Mouse (Mus musculus) lung, postnatal 0 days (tissue): ENCODE data around the gene Sparc. TPM values are rescaled to one million over a fixed set of nuclear protein-coding genes. Genes with fewer than 3 reads are reported as not detected.
A peak's percentile ranks its signal among the peaks of the same experiment; 100 is the strongest.

ENCODE experiments used
- ATAC-seq: fragments of 200-750 bp; cut with Nextera tagmentation; 2 replicates; pipeline ENCODE4 v1.8.0; 2017; ENCODE audit warnings: moderate library complexity
- DNase-seq: peaks from one replicate; pipeline ENCODE4 v3.0.0-alpha.2; 2016; ENCODE audit warnings: low spot score
- H3K27ac ChIP-seq: fragments of 300-500 bp; sonication (generic); 2 replicates; pipeline ENCODE4 v1.5.1; 2014; ENCODE audit warnings: antibody characterized with exemption, mild to moderate bottlenecking, low read length, mixed read lengths
- H3K27me3 ChIP-seq: fragments of 300-500 bp; sonication (generic); replicated peaks from 2 replicates; pipeline ENCODE4 v1.6.1; 2014; ENCODE audit warnings: low read length, mixed read lengths; ENCODE audit not compliant: insufficient read depth
- H3K36me3 ChIP-seq: fragments of 300-500 bp; sonication (generic); 2 replicates; pipeline ENCODE4 v1.6.1; 2014; ENCODE audit warnings: low read length, mixed read lengths; ENCODE audit not compliant: insufficient read depth
- H3K4me1 ChIP-seq: fragments of 300-500 bp; sonication (generic); 2 replicates; pipeline ENCODE4 v1.6.1; 2014; ENCODE audit warnings: antibody characterized with exemption, low read depth, low read length, mixed read lengths; ENCODE audit not compliant: insufficient read depth
- H3K4me2 ChIP-seq: fragments of 300-500 bp; sonication (generic); replicated peaks from 2 replicates; pipeline ENCODE4 v1.6.1; 2014; ENCODE audit warnings: low read depth, mild to moderate bottlenecking, low read length, moderate library complexity, mixed read lengths
- H3K4me3 ChIP-seq: fragments of 300-500 bp; sonication (generic); 2 replicates; pipeline ENCODE4 v1.5.1; 2014; ENCODE audit warnings: low read depth, low read length
- H3K9ac ChIP-seq: fragments of 300-500 bp; sonication (generic); replicated peaks from 2 replicates; pipeline ENCODE4 v1.6.1; 2014; ENCODE audit warnings: low read depth, mild to moderate bottlenecking
- H3K9me3 ChIP-seq: fragments of 300-500 bp; sonication (generic); 2 replicates; pipeline ENCODE4 v1.6.1; 2016; ENCODE audit warnings: low read length, mixed read lengths
- CTCF ChIP-seq: IDR thresholded peaks from 2 replicates; pipeline ENCODE4 v1.5.1; 2016; ENCODE audit warnings: antibody characterized with exemption, mild to moderate bottlenecking
- EP300 ChIP-seq: IDR thresholded peaks from 2 replicates; pipeline ENCODE4 v1.6.1; 2016; ENCODE audit warnings: antibody characterized with exemption, mild to moderate bottlenecking, control low read depth
- WGBS: fragments of 180-500 bp; shearing (Covaris S2); extraction: QIAGEN DNeasy Blood & Tissue Kit; methylation state at CpG from one replicate; pipeline ENCODE4 v1.1.7; 2014; 5-methylcytosine and 5-hydroxymethylcytosine counted together
- polyA plus RNA-seq: library from polyadenylated mRNA; unstranded; fragments of >200 nt; fragmentation: Nextera tagmentation; extraction: Ambion mirVana; gene quantifications from 2 replicates; pipeline ENCODE4 v1.2.1, GENCODE M21; 2015

Sparc gene
- 3,302 and 3,486 TPM in 2 replicates for polyA plus RNA-seq

DNA sequence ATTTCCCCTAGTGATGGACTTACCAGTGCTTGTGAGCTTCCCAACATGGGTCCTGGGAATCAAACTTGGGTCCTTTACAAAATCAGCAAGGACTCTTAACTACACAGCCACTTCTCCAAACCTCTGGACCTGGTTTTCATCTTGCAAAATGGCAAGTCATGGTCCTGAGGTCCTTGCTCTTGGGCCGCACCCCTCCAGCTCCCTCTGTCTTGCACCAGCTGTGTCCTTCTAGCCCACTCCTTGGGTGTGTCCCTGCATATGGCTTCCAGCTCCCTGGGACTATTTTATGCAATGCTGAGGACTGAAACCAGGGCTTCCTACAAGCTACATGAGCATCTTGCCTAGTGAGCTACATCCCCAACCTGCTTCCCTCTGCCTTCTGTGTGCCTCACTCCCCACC lies at the start of gene Sparc:
Sparc (minus strand) TSS at position 206 of the 400 bp plus-strand sequence.
- 95% methylated on average over 1 of the region's 1 CpGs for WGBS
- Histone ChIP-seq H3K4me3 (no peak within 1 kb of the TSS), H3K4me1 (no peaks in the 10 kb centered on the region; the same call in 1 of the 2 replicates), H3K9me3 (no peaks in the 10 kb centered on the region), H3K27me3 (no peaks in the 10 kb centered on the region), H3K4me2 (no peak within 1 kb of the TSS), H3K9ac (no peak within 1 kb of the TSS), H3K27ac (no peak within 1 kb of the TSS), H3K36me3 (no peaks in the 10 kb centered on the region)
- TF ChIP-seq CTCF (no peak), EP300 (no peak)
- ATAC-seq (no peak), DNase-seq (no peak)

DNA sequence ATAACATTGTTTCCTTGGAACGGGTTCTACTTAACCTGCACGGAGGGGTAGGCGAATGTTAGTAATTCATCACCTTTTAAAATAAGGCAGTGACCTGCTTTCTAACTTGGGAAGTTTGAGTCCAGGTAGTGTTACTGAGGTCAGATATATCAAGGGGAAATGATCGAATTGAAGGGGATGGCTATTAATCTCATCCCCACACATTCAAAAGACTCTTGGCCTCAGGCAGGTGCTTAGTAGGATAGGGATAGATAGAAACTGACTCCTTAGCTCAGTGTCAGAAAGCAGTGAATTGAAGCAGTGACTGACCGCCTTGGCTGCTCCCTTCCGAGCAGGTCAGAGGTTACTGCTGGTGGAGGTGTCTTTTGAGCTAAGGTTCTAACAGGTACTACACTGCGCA lies 48.5 kb upstream of the Sparc start:
- H3K4me2 ChIP-seq, result no peak overlapping the region
- ATAC-seq, result no peak
- H3K27me3 ChIP-seq, result no peaks in the 10 kb centered on the region
- DNase-seq, result no peak
- TF ChIP-seq EP300 (no peak), CTCF (no peak)
- 0 out of 2 replicates have a peak, but pooled peaks cover 7% of the 10 kb centered on the region for H3K4me1 ChIP-seq
- 79% methylated on average over 7 of the region's 7 CpGs for WGBS
- no peak overlapping the region for H3K9ac ChIP-seq
- 0 out of 2 replicates have a peak overlapping the region, but pooled peaks have one; percentile 92 for H3K4me3 ChIP-seq
- no peaks in the 10 kb centered on the region for H3K36me3 ChIP-seq
- no peak overlapping the region for H3K27ac ChIP-seq
- H3K9me3 ChIP-seq, result no peaks in the 10 kb centered on the region

DNA sequence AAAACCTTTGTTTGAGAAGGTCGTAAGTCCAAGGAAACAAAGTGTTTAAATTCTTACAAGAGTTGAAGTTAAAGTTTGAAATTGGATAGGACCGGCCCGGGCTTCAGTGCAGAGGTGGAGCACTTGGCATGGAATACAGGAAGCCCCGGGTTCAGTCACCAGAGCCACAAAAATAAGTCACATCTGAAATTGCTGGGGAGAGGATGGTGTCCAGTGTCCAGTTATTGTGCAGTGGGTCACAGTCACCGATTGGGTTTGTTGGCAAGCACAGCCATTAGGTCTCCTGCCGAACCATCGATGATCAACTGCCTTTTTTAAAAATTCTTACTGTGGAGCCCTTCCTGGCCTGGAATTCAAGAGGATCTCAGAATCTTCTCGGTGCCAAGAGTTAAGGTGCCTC lies 47.8 kb upstream of the Sparc start:
- Histone ChIP-seq H3K9me3 (no peaks in the 10 kb centered on the region), H3K9ac (0 out of 2 replicates have a peak overlapping the region, but pooled peaks have one; percentile 5), H3K4me3 (peak overlapping the region; percentile 92), H3K27me3 (no peaks in the 10 kb centered on the region), H3K4me1 (0 out of 2 replicates have a peak, but pooled peaks cover 7% of the 10 kb centered on the region), H3K4me2 (peak overlapping the region; percentile 94), H3K27ac (peak overlapping the region; percentile 5; the same call in 1 of the 2 replicates), H3K36me3 (no peaks in the 10 kb centered on the region)
- WGBS, result 15% methylated on average over 8 of the region's 8 CpGs
- peak; percentile 23 for DNase-seq
- TF ChIP-seq EP300 (no peak), CTCF (no peak)
- ATAC-seq, result no peak

GRCm38 (mm10) chr11:55469923-55470691 lies 47.1 kb upstream of the Sparc start:
- H3K36me3 ChIP-seq, result no peaks in the 10 kb centered on the region
- no peaks in the 10 kb centered on the region for H3K9me3 ChIP-seq
- peak overlapping the region; percentile 88 for H3K9ac ChIP-seq
- WGBS, result under 1% methylated on average over 42 of the region's 46 CpGs
- no peaks in the 10 kb centered on the region for H3K27me3 ChIP-seq
- no peak for TF ChIP-seq CTCF
- no peak for TF ChIP-seq EP300
- DNase-seq (peak; percentile 24), ATAC-seq (no peak; the same call in 1 of the 2 replicates)
- H3K4me2 ChIP-seq, result peak overlapping the region; percentile 94
- H3K4me1 ChIP-seq, result 0 out of 2 replicates have a peak, but pooled peaks cover 7% of the 10 kb centered on the region
- H3K27ac ChIP-seq, result peak overlapping the region; percentile 77
- H3K4me3 ChIP-seq, result peak overlapping the region; percentile 92

DNA sequence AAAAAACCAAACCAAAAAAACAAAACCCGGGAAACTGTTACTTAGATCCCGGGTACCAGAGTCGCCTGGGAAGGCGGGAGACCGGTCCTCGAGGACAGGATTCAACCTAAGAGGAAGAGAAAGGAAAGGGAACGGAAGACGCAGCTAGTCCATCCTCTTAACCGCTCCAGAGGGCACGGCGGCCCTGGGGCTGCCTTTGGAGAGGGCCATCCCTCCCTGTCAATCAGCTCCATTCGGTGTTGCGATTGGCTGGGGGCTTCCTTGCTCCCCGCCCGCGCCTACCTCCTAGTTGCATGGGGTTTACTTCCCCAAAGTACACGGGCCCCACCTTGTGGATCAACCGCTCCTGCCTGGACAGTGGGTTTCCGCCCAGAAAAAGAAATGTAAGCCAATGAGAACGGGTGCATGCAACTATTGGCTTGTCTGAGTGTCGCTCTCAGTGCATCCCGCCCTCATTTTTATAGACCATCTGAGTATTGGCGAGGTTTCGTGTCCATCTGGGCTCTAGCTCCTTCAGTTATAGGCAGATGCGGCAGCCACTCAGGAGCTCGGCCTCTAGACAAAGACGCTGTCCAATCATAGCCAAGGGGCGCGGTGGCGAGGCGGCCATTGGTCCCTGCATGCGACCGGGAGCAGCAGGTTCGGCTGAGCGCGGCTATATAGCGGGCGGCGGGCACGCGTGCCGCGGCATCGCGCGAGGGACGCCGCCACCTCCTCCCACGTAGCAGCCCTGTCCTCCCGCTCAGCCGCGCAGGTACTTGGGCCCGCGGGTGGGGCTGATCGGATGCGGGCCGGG lies 46.3 kb upstream of the Sparc start, which contains the start of gene G3bp1:
G3bp1 (plus strand) TSS at position 638 of the 796 bp plus-strand sequence.
- Histone ChIP-seq H3K36me3 (no peaks in the 10 kb centered on the region), H3K27ac (peak within 1 kb of the TSS; percentile 94), H3K9ac (peak within 1 kb of the TSS; percentile 88), H3K27me3 (no peaks in the 10 kb centered on the region), H3K9me3 (no peaks in the 10 kb centered on the region), H3K4me1 (0 out of 2 replicates have a peak, but pooled peaks cover 7% of the 10 kb centered on the region), H3K4me3 (peak within 1 kb of the TSS; percentile 92), H3K4me2 (peak within 1 kb of the TSS; percentile 94)
- TF ChIP-seq CTCF (peak; percentile 70), EP300 (peak; percentile 77; the same call in 1 of the 2 replicates)
- 3% methylated on average over 43 of the region's 57 CpGs for WGBS
- ATAC-seq, result peak; percentile 96
- DNase-seq, result peak; percentile 100

GRCm38 (mm10) chr11:55468611-55469047 lies 45.6 kb upstream of the Sparc start:
- peak overlapping the region; percentile 62 for H3K4me2 ChIP-seq
- WGBS, result 4% methylated on average over 17 of the region's 17 CpGs
- 0 out of 2 replicates have a peak, but pooled peaks cover 7% of the 10 kb centered on the region for H3K4me1 ChIP-seq
- H3K9ac ChIP-seq, result peak overlapping the region; percentile 48
- peak; percentile 55 for DNase-seq
- H3K4me3 ChIP-seq, result peak overlapping the region; percentile 47
- no peak for TF ChIP-seq CTCF
- no peak for ATAC-seq
- no peaks in the 10 kb centered on the region for H3K9me3 ChIP-seq
- peak overlapping the region; percentile 94 for H3K27ac ChIP-seq
- H3K36me3 ChIP-seq, result no peaks in the 10 kb centered on the region
- no peaks in the 10 kb centered on the region for H3K27me3 ChIP-seq
